Mouse (Mus musculus) limb, embryonic 12.5 days (tissue): ENCODE measurements around the gene Git2. TPM values are rescaled to one million over a fixed set of nuclear protein-coding genes. Genes with fewer than 3 reads are reported as not detected.

Experiments
- ATAC-seq: fragments of 200-750 bp; cut with Nextera tagmentation; 2 replicates; pipeline ENCODE4 v1.8.0; 2017; ENCODE audit warnings: low read depth, moderate TSS enrichment; ENCODE audit not compliant: insufficient number of reproducible peaks, insufficient read depth, low FRiP score, low TSS enrichment
- H3K27ac ChIP-seq: fragments of 300-500 bp; sonication (generic); 2 replicates; pipeline ENCODE4 v1.5.1; 2016; ENCODE audit warnings: mild to moderate bottlenecking, moderate library complexity
- H3K27me3 ChIP-seq: fragments of 300-500 bp; sonication (generic); 2 replicates; pipeline ENCODE4 v1.6.1; 2016; ENCODE audit warnings: mild to moderate bottlenecking, moderate library complexity
- H3K36me3 ChIP-seq: fragments of 300-500 bp; sonication (generic); 2 replicates; pipeline ENCODE4 v1.6.1; 2016; ENCODE audit warnings: mild to moderate bottlenecking, moderate library complexity
- H3K4me1 ChIP-seq: fragments of 300-500 bp; sonication (generic); replicated peaks from 2 replicates; pipeline ENCODE4 v1.6.1; 2016
- H3K4me2 ChIP-seq: fragments of 300-500 bp; sonication (generic); 2 replicates; pipeline ENCODE4 v1.6.1; 2016; ENCODE audit warnings: mild to moderate bottlenecking, moderate library complexity
- H3K4me3 ChIP-seq: fragments of 300-500 bp; sonication (generic); replicated peaks from 2 replicates; pipeline ENCODE4 v1.5.1; 2016; ENCODE audit warnings: mild to moderate bottlenecking
- H3K9ac ChIP-seq: fragments of 300-500 bp; sonication (generic); replicated peaks from 2 replicates; pipeline ENCODE4 v1.6.1; 2016; ENCODE audit warnings: mild to moderate bottlenecking, moderate library complexity
- H3K9me3 ChIP-seq: fragments of 300-500 bp; sonication (generic); 2 replicates; pipeline ENCODE4 v1.6.1; 2016; ENCODE audit warnings: mild to moderate bottlenecking, moderate library complexity
- WGBS: fragments of 180-500 bp; shearing (Covaris S2); methylation state at CpG from one replicate; pipeline ENCODE4 v1.1.7; 2016; 5-methylcytosine and 5-hydroxymethylcytosine counted together
- polyA plus RNA-seq: library from polyadenylated mRNA; unstranded; fragments of >200 nt; fragmentation: Nextera tagmentation; extraction: Ambion mirVana; gene quantifications from 2 replicates; pipeline ENCODE4 v1.2.1, GENCODE M21; 2016

The Git2 gene
- polyA plus RNA-seq: 46.8 and 48.8 TPM in 2 replicates

DNA sequence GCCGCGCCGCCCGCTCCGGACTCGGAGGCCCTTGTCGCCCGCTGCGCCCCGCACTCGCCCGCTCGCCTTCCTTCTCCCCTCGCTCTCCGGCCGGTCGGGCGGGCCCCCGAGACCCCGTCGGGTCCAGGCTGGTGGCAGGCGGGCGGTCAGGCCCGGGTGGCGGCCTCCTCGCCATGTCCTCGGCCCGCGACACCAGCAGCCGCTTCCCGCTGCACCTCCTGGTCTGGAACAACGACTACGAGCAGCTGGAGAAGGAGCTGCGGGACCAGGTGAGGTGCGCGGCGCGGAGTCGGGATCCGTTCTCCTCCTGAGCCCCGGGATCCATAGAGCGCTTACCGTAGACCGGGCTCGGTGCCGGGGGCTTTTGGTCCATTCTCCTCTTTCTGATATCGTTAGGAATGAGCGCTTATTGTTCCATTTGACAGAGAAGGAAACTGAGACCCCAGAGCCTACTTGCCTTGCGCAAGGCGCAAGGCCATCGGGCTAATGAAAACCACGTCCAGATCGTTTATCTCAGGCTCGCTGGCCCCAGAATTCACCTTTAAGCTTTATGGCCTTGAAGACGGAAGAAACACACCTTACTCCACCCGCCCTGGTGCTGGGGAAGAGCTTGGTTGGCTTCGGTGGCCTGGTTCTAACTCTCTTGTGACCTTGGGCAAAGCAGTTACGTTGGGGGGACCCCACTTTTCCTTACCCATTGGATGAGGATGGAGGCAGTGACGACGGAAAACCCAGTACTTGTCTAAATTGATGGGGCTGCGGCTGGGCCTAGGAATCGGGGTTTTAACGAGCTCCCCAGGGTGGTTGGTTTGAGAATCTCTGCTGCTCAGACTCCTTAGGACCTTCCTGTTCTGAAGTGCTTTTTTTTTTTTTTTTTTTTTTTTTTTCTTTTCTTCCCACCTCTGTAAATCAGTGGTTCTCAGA lies at the start of gene Git2:
Git2 (minus strand) TSS at position 462 of the 924 bp plus-strand sequence.
- Histone ChIP-seq H3K36me3 (no peaks in the 10 kb centered on the region), H3K4me2 (peak within 1 kb of the TSS; percentile 90)
- under 1% methylated on average over 53 of the region's 63 CpGs for WGBS

DNA sequence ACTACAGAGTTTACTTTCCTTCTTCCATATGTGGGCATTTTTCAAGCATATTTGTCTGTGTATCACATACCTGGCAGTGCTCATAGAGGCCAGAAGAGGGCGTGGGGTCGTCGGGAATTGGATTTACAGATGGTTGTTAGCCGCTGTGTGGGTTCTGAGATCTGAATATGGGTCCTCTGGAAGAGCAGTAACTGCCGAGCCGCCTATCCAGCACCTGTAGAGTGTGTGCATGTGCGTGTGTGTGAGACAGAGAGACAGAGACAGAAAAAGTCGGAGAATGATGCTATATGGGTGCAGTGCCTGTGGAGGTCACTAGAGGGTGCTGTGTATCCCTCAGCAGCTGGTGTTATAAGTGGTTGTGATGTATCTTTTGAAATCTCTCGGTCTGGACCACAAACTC lies 48.9 kb upstream of the Git2 start:
- Histone ChIP-seq H3K4me2 (0 out of 2 replicates have a peak overlapping the region, but pooled peaks have one; percentile 60), H3K4me3 (no peak overlapping the region), H3K9me3 (peaks cover 6% of the 10 kb centered on the region; the same call in 1 of the 2 replicates), H3K9ac (no peak overlapping the region), H3K27ac (no peak overlapping the region), H3K4me1 (0 out of 2 replicates have a peak, but pooled peaks cover 4% of the 10 kb centered on the region), H3K36me3 (peaks cover 20% of the 10 kb centered on the region), H3K27me3 (no peaks in the 10 kb centered on the region)
- 24% methylated on average over 9 of the region's 9 CpGs for WGBS
- no peak for ATAC-seq

More for the DNA sequence above, at the start of gene Git2:
- peaks cover 19% of the 10 kb centered on the region for H3K4me1 ChIP-seq
- H3K9ac ChIP-seq: peak within 1 kb of the TSS; percentile 92
- H3K9me3 ChIP-seq: no peaks in the 10 kb centered on the region
- H3K27ac ChIP-seq: peak within 1 kb of the TSS; percentile 94
- ATAC-seq: 0 out of 2 replicates have a peak, but pooled peaks have one; percentile 1
- H3K4me3 ChIP-seq: peak within 1 kb of the TSS; percentile 100
- no peaks in the 10 kb centered on the region for H3K27me3 ChIP-seq

DNA sequence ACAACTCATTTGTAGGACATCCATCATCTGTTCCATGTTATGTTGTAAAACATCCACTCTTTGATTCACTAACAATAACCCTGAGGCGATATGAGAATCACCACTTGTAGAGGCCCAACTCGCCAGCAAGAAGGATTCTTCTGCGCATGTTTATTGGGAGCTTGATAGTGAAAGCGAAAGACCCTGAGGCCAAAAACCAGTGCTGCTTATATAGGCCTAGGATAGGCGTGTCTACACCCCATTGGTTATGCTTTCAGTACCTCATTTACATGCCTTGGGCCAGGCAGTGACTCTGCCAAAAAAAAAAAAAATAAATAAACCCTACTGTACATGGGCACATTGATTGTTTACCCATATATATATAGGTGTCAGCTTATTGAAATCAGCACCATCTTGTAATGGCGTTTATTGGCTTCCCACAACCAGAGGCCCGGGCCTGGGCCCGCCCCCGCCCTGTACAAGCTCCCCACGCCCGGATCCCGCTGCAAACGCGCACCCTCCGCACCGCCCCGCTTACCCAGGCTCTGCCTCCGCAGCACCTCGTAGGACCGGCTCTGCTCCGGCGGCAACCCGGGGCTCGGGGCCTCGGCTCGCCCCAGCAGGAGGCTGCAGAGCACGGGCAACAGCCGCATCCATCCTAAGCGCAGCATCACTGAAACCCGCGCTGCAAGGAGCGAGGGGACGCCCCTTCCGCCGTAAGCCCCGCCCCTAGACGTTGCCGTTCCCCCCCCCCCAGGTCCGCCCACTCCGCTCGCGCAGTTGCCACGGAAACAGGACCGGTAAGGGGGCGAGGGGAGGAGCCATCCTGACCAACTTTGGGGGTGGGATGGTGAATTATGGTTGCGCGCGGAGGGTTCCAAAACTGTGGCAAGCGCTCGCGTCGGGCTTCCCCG lies 47.7 kb upstream of the Git2 start, which contains the start of gene 1500011B03Rik:
1500011B03Rik (minus strand) TSS at position 673 of the 893 bp plus-strand sequence.
- H3K27me3 ChIP-seq: no peaks in the 10 kb centered on the region
- 0 out of 2 replicates have a peak, but pooled peaks cover 4% of the 10 kb centered on the region for H3K4me1 ChIP-seq
- H3K9ac ChIP-seq: peak within 1 kb of the TSS; percentile 84
- H3K27ac ChIP-seq: peak within 1 kb of the TSS; percentile 85
- peaks cover 20% of the 10 kb centered on the region for H3K36me3 ChIP-seq
- peak; percentile 88 for ATAC-seq
- 8% methylated on average over 53 of the region's 53 CpGs for WGBS
- H3K9me3 ChIP-seq: peaks cover 6% of the 10 kb centered on the region; the same call in 1 of the 2 replicates
- H3K4me2 ChIP-seq: peak within 1 kb of the TSS; percentile 60
- peak within 1 kb of the TSS; percentile 84 for H3K4me3 ChIP-seq

DNA sequence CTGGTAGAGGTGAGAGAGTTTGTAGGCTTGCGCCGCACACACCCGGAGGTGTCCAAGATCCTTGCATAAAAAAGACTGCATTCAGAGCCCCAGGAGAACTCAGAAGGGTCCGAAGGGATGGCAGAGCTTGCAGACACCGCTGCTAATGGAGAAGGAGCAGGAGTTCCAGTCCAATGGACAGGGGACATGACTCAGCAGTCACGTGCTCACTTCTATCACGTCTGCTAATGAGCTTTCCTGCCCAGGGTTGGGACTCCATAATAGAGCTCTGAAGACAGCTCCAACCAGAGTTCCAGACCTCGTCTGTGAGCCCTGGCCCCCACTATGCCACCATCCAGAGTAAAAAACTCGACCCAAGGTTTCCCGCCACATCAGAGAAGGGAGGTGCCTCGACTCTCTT lies 42.8 kb upstream of the Git2 start:
- Histone ChIP-seq H3K27ac (no peak overlapping the region), H3K27me3 (no peaks in the 10 kb centered on the region), H3K9me3 (peaks cover 11% of the 10 kb centered on the region; the same call in 1 of the 2 replicates), H3K9ac (no peak overlapping the region), H3K36me3 (peaks cover 30% of the 10 kb centered on the region), H3K4me1 (no peaks in the 10 kb centered on the region), H3K4me2 (no peak overlapping the region), H3K4me3 (no peak overlapping the region)
- WGBS: 80% methylated on average over 11 of the region's 11 CpGs
- ATAC-seq: no peak

DNA sequence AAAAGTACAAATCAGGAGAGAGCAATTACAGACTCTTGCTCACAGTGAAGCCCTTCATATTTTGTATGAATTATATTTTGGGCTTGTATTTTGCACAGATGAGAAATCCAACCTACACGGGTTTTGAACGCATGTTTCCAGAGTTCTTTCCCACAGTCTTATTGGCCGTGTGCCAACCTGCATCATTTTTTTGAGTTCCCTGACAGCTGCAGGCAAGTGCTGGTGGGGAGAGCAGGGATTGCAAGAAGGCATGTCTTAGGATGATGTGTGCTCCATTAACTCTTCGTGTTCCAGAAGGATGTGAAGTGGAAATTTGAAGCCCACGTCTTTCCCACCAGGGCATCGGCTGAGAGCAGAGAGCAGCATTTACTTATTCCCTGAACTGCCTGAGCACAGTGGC lies 41.3 kb upstream of the Git2 start:
- no peaks in the 10 kb centered on the region for H3K27me3 ChIP-seq
- no peak for ATAC-seq
- no peak overlapping the region for H3K4me2 ChIP-seq
- peaks cover 10% of the 10 kb centered on the region; the same call in 1 of the 2 replicates for H3K4me1 ChIP-seq
- peaks cover 9% of the 10 kb centered on the region; the same call in 1 of the 2 replicates for H3K9me3 ChIP-seq
- H3K4me3 ChIP-seq: no peak overlapping the region
- H3K36me3 ChIP-seq: peaks cover 22% of the 10 kb centered on the region
- 63% methylated on average over 6 of the region's 6 CpGs for WGBS
- no peak overlapping the region for H3K27ac ChIP-seq
- H3K9ac ChIP-seq: no peak overlapping the region

DNA sequence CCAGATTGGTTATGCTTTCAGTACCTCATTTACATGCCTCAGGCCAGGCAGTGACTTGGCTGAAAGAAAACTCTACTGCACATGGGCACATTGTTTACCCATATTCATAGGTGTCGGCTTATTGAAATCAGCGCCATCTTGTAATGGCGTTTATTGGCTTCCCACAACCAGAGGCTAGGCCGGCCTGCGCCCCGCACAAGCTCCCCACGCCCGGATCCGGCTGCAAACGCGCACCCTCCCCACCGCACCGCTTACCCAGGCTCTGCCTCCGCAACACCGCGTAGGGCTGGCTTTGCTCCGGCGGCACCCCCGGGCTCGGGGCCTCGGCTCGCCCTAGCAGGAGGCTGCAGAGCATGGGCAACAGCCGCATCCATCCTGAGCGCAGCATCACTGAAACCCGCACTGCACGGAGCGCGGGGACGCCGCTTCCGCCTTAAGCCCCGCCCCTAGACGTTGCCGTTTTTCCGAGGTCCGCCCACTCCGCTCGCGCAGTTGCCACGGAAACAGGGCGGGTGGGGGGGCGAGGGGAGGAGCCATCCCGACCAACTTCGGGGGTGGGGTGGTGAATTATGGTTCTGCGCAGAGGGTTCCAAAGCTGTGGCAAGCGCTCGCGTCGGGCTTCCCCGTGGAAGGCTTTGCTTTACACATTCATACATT lies 38.3 kb upstream of the Git2 start:
- Histone ChIP-seq H3K27ac (peak overlapping the region; percentile 94), H3K4me1 (peaks cover 18% of the 10 kb centered on the region; the same call in 1 of the 2 replicates), H3K36me3 (peaks cover 31% of the 10 kb centered on the region), H3K4me3 (peak overlapping the region; percentile 87), H3K9me3 (0 out of 2 replicates have a peak, but pooled peaks cover 6% of the 10 kb centered on the region), H3K4me2 (peak overlapping the region; percentile 57), H3K9ac (peak overlapping the region; percentile 82), H3K27me3 (no peaks in the 10 kb centered on the region)
- WGBS: under 1% methylated on average over 49 of the region's 50 CpGs
- peak; percentile 95 for ATAC-seq

DNA sequence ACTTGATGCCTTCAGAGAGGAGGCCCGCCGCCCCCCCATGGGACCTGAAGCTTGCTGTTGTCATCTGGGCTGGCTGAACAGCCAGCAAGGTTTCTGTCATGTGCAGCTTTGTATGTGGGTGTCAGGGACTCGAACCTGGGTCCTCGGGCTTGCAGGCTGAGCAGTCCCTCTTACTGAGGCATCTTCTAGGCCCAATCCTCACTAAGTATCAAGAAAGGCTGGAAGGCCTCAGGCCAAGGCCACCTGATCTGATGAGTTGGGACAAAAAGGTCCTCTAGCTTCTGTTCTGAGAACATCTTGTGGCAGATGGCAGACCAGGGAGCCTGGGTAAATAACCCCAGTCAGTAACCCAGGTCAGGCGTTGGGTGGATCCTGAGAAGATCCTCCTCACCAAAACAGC lies 34.5 kb upstream of the Git2 start:
- H3K4me1 ChIP-seq: peaks cover 46% of the 10 kb centered on the region
- H3K36me3 ChIP-seq: peaks cover 48% of the 10 kb centered on the region
- no peak overlapping the region for H3K27ac ChIP-seq

DNA sequence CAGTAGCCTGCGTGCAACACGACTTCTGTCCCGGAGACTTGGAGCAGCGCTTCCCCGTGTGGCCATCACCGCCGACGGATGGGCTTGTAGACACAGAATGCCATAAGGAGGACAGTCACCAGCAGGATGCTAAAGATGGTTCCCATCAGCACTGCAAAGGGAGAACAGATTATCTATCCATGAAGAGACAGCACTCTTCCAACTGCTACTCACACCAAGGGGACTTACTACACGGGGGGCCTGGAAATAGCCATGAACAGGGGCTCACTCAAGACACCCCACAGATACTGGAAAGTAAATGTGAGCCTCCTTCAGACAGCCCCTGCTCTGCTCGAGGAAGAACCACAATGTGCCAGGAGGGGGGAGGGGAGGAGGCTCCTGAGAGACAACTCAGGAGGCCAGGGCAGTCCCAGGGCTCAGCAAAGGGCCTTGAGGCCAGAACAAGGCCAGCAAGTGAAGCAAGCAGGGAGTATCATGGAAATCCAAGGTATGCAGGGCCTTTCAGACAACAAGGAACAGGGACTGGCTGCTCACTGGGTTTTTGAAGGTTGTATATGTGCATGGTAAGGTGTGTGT lies 34.0 kb upstream of the Git2 start:
- H3K9me3 ChIP-seq: no peaks in the 10 kb centered on the region
- no peak for ATAC-seq
- no peak overlapping the region for H3K9ac ChIP-seq
- peaks cover 46% of the 10 kb centered on the region for H3K4me1 ChIP-seq
- H3K36me3 ChIP-seq: peaks cover 53% of the 10 kb centered on the region
- no peak overlapping the region for H3K4me2 ChIP-seq
- H3K27me3 ChIP-seq: no peaks in the 10 kb centered on the region
- H3K4me3 ChIP-seq: no peak overlapping the region
- 0 out of 2 replicates have a peak overlapping the region, but pooled peaks have one; percentile 56 for H3K27ac ChIP-seq
- 76% methylated on average over 10 of the region's 10 CpGs for WGBS

More for the DNA sequence above, 34.5 kb upstream of the Git2 start:
- Histone ChIP-seq H3K9me3 (no peaks in the 10 kb centered on the region), H3K4me3 (no peak overlapping the region), H3K4me2 (no peak overlapping the region), H3K27me3 (no peaks in the 10 kb centered on the region), H3K9ac (no peak overlapping the region)
- no peak for ATAC-seq
- WGBS: 93% methylated on average over 5 of the region's 5 CpGs

DNA sequence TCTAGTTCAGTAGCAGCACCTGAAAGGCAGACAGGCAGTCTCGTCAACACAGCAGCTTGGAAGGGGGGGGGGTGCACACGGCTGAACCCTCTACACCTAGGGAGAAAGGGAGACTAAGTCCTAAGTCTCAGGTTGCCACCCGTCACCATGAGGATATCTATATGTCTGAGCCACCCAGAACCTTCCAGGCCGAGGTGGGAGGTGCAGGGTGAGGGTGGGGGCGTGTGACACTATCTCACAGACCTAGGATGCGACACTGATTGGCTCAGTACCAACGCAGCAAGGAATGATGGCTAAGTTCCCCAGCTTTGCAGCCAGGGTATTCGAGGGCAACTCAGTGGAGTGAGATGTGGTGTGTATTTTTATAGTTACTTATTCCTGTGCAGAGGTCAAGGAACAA lies 33.1 kb upstream of the Git2 start:
- peaks cover 62% of the 10 kb centered on the region for H3K36me3 ChIP-seq
- H3K27ac ChIP-seq: peak overlapping the region; percentile 56; the same call in 1 of the 2 replicates
- H3K27me3 ChIP-seq: no peaks in the 10 kb centered on the region
- H3K4me2 ChIP-seq: no peak overlapping the region
- 52% methylated on average over 8 of the region's 8 CpGs for WGBS
- ATAC-seq: 0 out of 2 replicates have a peak, but pooled peaks have one; percentile 28
- H3K9me3 ChIP-seq: no peaks in the 10 kb centered on the region
- H3K4me1 ChIP-seq: peaks cover 46% of the 10 kb centered on the region
- H3K4me3 ChIP-seq: no peak overlapping the region
- no peak overlapping the region for H3K9ac ChIP-seq

DNA sequence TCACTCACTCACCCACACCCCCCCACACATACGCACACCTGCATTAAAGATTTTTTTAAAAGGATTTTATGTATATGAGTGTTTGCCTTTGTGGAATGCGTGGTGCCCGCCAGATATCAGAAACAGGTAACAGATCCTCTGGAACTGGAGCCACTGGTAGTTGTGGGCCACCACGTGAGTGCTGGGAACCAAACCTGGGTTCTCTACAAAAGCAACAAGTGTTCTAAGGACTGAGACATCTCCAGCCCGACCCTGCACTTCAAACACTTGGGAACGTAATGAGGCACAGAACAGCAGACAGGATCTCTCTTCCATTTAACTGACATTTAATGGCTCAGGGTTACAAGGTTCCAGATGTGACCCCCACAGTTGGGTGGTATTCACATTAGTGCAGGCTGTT lies 32.6 kb upstream of the Git2 start:
- H3K27ac ChIP-seq: peak overlapping the region; percentile 62; the same call in 1 of the 2 replicates
- H3K4me1 ChIP-seq: peaks cover 45% of the 10 kb centered on the region
- H3K9ac ChIP-seq: no peak overlapping the region
- H3K36me3 ChIP-seq: peaks cover 67% of the 10 kb centered on the region
- H3K4me3 ChIP-seq: no peak overlapping the region
- H3K9me3 ChIP-seq: no peaks in the 10 kb centered on the region
- ATAC-seq: no peak
- H3K4me2 ChIP-seq: no peak overlapping the region
- H3K27me3 ChIP-seq: no peaks in the 10 kb centered on the region
- WGBS: 47% methylated on average over 6 of the region's 6 CpGs
